Mouse (Mus musculus) spleen, postnatal 4 days (tissue): ENCODE results near the gene March10.
A peak's percentile ranks its signal among the peaks of the same experiment; 100 is the strongest.

Experiments
- DNase-seq, 2 experiments: peaks; one replicate each; pipeline ENCODE4 v3.0.0; 2022; ENCODE audit warnings: low spot score in 2 of 2

March10 gene

GRCm38 (mm10) chr11:105352954-105353890 is 103.3 kb downstream of the March10 start:
- no peak for DNase-seq

- DNase-seq, result no peak
Observed at GRCm38 (mm10) chr11:105352152-105352551, 104.4 kb downstream of the March10 start.

- no peak for DNase-seq
Observed at GRCm38 (mm10) chr11:105350643-105351042, 105.9 kb downstream of the March10 start.

GRCm38 (mm10) chr11:105349780-105350324 is 106.7 kb downstream of the March10 start:
- DNase-seq, result no peak

GRCm38 (mm10) chr11:105348495-105348982 is 108.0 kb downstream of the March10 start:
- no peak for DNase-seq

- peak; percentile 75 to 91 for DNase-seq
Observed at GRCm38 (mm10) chr11:105347162-105348161, 109.1 kb downstream of the March10 start.

- no peak for DNase-seq
Observed at GRCm38 (mm10) chr11:105345284-105345683, 111.3 kb downstream of the March10 start.

GRCm38 (mm10) chr11:105338596-105339390 is 117.7 kb downstream of the March10 start:
- DNase-seq, result no peak

GRCm38 (mm10) chr11:105333867-105334670 is 122.5 kb downstream of the March10 start:
- no peak for DNase-seq

GRCm38 (mm10) chr11:105332468-105332867 is 124.1 kb downstream of the March10 start:
- no peak for DNase-seq

- no peak for DNase-seq
Observed at GRCm38 (mm10) chr11:105331732-105332131, 124.8 kb downstream of the March10 start.

- no peak for DNase-seq
Observed at GRCm38 (mm10) chr11:105331129-105331528, 125.4 kb downstream of the March10 start.

GRCm38 (mm10) chr11:105329962-105330361 is 126.6 kb downstream of the March10 start:
- no peak for DNase-seq

GRCm38 (mm10) chr11:105327101-105327500 is 129.4 kb downstream of the March10 start:
- no peak for DNase-seq

GRCm38 (mm10) chr11:105323530-105323929 is 133.0 kb downstream of the March10 start:
- no peak for DNase-seq

- DNase-seq, result no peak
Observed at GRCm38 (mm10) chr11:105321090-105321489, 135.4 kb downstream of the March10 start.

- no peak for DNase-seq
Observed at GRCm38 (mm10) chr11:105317769-105318168, 138.8 kb downstream of the March10 start.

- DNase-seq, result no peak
Observed at GRCm38 (mm10) chr11:105316121-105316520, 140.4 kb downstream of the March10 start.

GRCm38 (mm10) chr11:105315296-105315695 is 141.2 kb downstream of the March10 start:
- no peak for DNase-seq

GRCm38 (mm10) chr11:105313633-105314014 is 142.9 kb downstream of the March10 start:
- no peak for DNase-seq
